Mouse (Mus musculus) ES-Bruce4 (cell line): ENCODE data around the gene Lmtk2. TPM values are rescaled to one million over a fixed set of nuclear protein-coding genes. Genes with fewer than 3 reads are reported as not detected.
A peak's percentile ranks its signal among the peaks of the same experiment; 100 is the strongest.

Source experiments
- H3K27ac ChIP-seq: 2 replicates; pipeline ENCODE4 v1.5.1; 2012; ENCODE audit warnings: low read length, inconsistent platforms; ENCODE audit not compliant: insufficient read depth
- H3K27me3 ChIP-seq: 2 replicates; pipeline ENCODE4 v1.6.1; 2012; ENCODE audit warnings: mild to moderate bottlenecking, low read length, inconsistent platforms; ENCODE audit not compliant: control insufficient read depth, poor library complexity, insufficient read depth, severe bottlenecking
- H3K36me3 ChIP-seq: 2 replicates; pipeline ENCODE4 v1.6.1; 2012; ENCODE audit warnings: inconsistent platforms, mild to moderate bottlenecking, low read length, moderate library complexity; ENCODE audit not compliant: control insufficient read depth, poor library complexity, insufficient read depth, severe bottlenecking
- H3K4me1 ChIP-seq: one replicate; pipeline ENCODE4 v1.8.1; 2011; ENCODE audit warnings: low read length; ENCODE audit not compliant: control insufficient read depth, insufficient read depth
- H3K4me3 ChIP-seq: 2 replicates; pipeline ENCODE4 v1.5.1; 2011; ENCODE audit warnings: low read depth, mild to moderate bottlenecking, low read length
- H3K9ac ChIP-seq: 2 replicates; pipeline ENCODE4 v1.6.1; 2012; ENCODE audit warnings: low read depth, mild to moderate bottlenecking, inconsistent platforms; ENCODE audit not compliant: poor library complexity, severe bottlenecking
- H3K9me3 ChIP-seq: replicated peaks from 2 replicates; pipeline ENCODE4 v1.6.1; 2012; ENCODE audit warnings: mild to moderate bottlenecking, low read length, inconsistent platforms; ENCODE audit not compliant: control insufficient read depth, poor library complexity, insufficient read depth, severe bottlenecking
- CTCF ChIP-seq: IDR thresholded peaks from one replicate; pipeline ENCODE4 v1.8.1; 2011; ENCODE audit warnings: low read depth, low read length
- EP300 ChIP-seq: IDR thresholded peaks from 2 replicates; pipeline ENCODE4 v1.6.1; 2011; ENCODE audit warnings: low read depth, low read length; ENCODE audit not compliant: insufficient read depth
- POLR2A ChIP-seq: IDR thresholded peaks from one replicate; pipeline ENCODE4 v1.8.1; 2011; ENCODE audit warnings: low read length; ENCODE audit not compliant: insufficient read depth
- polyA plus RNA-seq: library from polyadenylated mRNA; stranded (reverse); fragments of >200 nt; gene quantifications from 2 replicates; pipeline ENCODE4 v1.2.4, GENCODE M21; 2011; ENCODE audit warnings: low read depth; ENCODE audit not compliant: missing spikeins, insufficient read depth, insufficient read length

Gene Lmtk2
- polyA plus RNA-seq, 1 experiment, result 47.1 TPM

- Histone ChIP-seq H3K4me1 (peaks cover 3% of the 10 kb centered on the region), H3K9ac (no peak overlapping the region)
- TF ChIP-seq CTCF (peak; percentile 21), EP300 (no peak)
Observed at GRCm38 (mm10) chr5:144154528-144154927, 54.3 kb downstream of the Lmtk2 start.

GRCm38 (mm10) chr5:144158604-144159003 is 58.4 kb downstream of the Lmtk2 start:
- H3K9ac ChIP-seq, result no peak overlapping the region
- H3K36me3 ChIP-seq, result peaks cover 8% of the 10 kb centered on the region
- no peaks in the 10 kb centered on the region for H3K9me3 ChIP-seq
- TF ChIP-seq CTCF, result no peak
- 0 out of 2 replicates have a peak, but pooled peaks have one; percentile 2 for TF ChIP-seq EP300
- no peak for TF ChIP-seq POLR2A
- no peak overlapping the region for H3K4me3 ChIP-seq
- no peak overlapping the region for H3K27ac ChIP-seq
- H3K27me3 ChIP-seq, result no peaks in the 10 kb centered on the region
- H3K4me1 ChIP-seq, result peaks cover 3% of the 10 kb centered on the region

More at GRCm38 (mm10) chr5:144154528-144154927, 54.3 kb downstream of the Lmtk2 start:
- Histone ChIP-seq H3K36me3 (peaks cover 35% of the 10 kb centered on the region), H3K9me3 (no peaks in the 10 kb centered on the region), H3K27ac (no peak overlapping the region), H3K4me3 (no peak overlapping the region), H3K27me3 (no peaks in the 10 kb centered on the region)

GRCm38 (mm10) chr5:144159137-144159536 is 58.9 kb downstream of the Lmtk2 start:
- Histone ChIP-seq H3K4me3 (no peak overlapping the region), H3K27me3 (no peaks in the 10 kb centered on the region), H3K9ac (no peak overlapping the region), H3K9me3 (no peaks in the 10 kb centered on the region), H3K36me3 (peaks cover 11% of the 10 kb centered on the region), H3K4me1 (peaks cover 4% of the 10 kb centered on the region), H3K27ac (no peak overlapping the region)
- TF ChIP-seq CTCF, result no peak
- TF ChIP-seq POLR2A, result no peak
- no peak for TF ChIP-seq EP300

GRCm38 (mm10) chr5:144162080-144162812 is 62.0 kb downstream of the Lmtk2 start:
- H3K27ac ChIP-seq, result no peak overlapping the region
- no peaks in the 10 kb centered on the region for H3K9me3 ChIP-seq
- no peak overlapping the region for H3K9ac ChIP-seq
- no peak for TF ChIP-seq CTCF
- TF ChIP-seq POLR2A, result no peak
- TF ChIP-seq EP300, result no peak
- H3K4me1 ChIP-seq, result peaks cover 3% of the 10 kb centered on the region
- H3K36me3 ChIP-seq, result peaks cover 28% of the 10 kb centered on the region
- H3K4me3 ChIP-seq, result no peak overlapping the region
- H3K27me3 ChIP-seq, result no peaks in the 10 kb centered on the region

- TF ChIP-seq CTCF, result no peak
- TF ChIP-seq POLR2A, result no peak
- TF ChIP-seq EP300, result no peak
Observed at GRCm38 (mm10) chr5:144162813-144163517, 62.7 kb downstream of the Lmtk2 start.

GRCm38 (mm10) chr5:144165756-144166155 is 65.5 kb downstream of the Lmtk2 start:
- Histone ChIP-seq H3K9me3 (no peaks in the 10 kb centered on the region), H3K4me1 (peaks cover 1% of the 10 kb centered on the region), H3K4me3 (no peak overlapping the region), H3K27ac (no peak overlapping the region), H3K27me3 (no peaks in the 10 kb centered on the region), H3K9ac (no peak overlapping the region), H3K36me3 (peaks cover 38% of the 10 kb centered on the region)
- TF ChIP-seq POLR2A (no peak), EP300 (no peak), CTCF (no peak)

More at GRCm38 (mm10) chr5:144162813-144163517, 62.7 kb downstream of the Lmtk2 start:
- Histone ChIP-seq H3K9ac (no peak overlapping the region), H3K4me1 (peaks cover 1% of the 10 kb centered on the region), H3K4me3 (no peak overlapping the region), H3K36me3 (peaks cover 25% of the 10 kb centered on the region), H3K9me3 (no peaks in the 10 kb centered on the region), H3K27me3 (no peaks in the 10 kb centered on the region), H3K27ac (no peak overlapping the region)
